Mouse (Mus musculus) layer of hippocampus, adult 9-11 months (tissue): ENCODE data around the gene Atp11b.

Experiments used
- DNase-seq: peaks from one replicate; pipeline ENCODE4 v3.0.0; 2022

The Atp11b gene

GRCm38 (mm10) chr3:35802040-35802439 is 48.1 kb downstream of the Atp11b start:
- DNase-seq: no peak

GRCm38 (mm10) chr3:35819887-35820286 is 66.0 kb downstream of the Atp11b start:
- DNase-seq: no peak

- no peak for DNase-seq
These were observed 68.1 kb downstream of the Atp11b start for GRCm38 (mm10) chr3:35822036-35822435.

GRCm38 (mm10) chr3:35849326-35849725 is 95.4 kb downstream of the Atp11b start:
- no peak for DNase-seq

GRCm38 (mm10) chr3:35883267-35883666 is 129.4 kb downstream of the Atp11b start:
- no peak for DNase-seq

- DNase-seq: no peak
These were observed 135.6 kb downstream of the Atp11b start for GRCm38 (mm10) chr3:35889531-35889930.

- no peak for DNase-seq
These were observed 137.2 kb downstream of the Atp11b start for GRCm38 (mm10) chr3:35891123-35891522.

- DNase-seq: no peak
These were observed 139.2 kb downstream of the Atp11b start for GRCm38 (mm10) chr3:35893156-35893555.

- DNase-seq: no peak
These were observed 144.0 kb downstream of the Atp11b start for GRCm38 (mm10) chr3:35897900-35898299.

GRCm38 (mm10) chr3:35899109-35899508 is 145.2 kb downstream of the Atp11b start:
- DNase-seq: no peak

GRCm38 (mm10) chr3:35900555-35901204 is 146.8 kb downstream of the Atp11b start:
- no peak for DNase-seq
